Mouse (Mus musculus): Measurements from ENCODE around the gene Scand1.

- no peak for TF ChIP-seq EP300 (IDR thresholded peaks at IDR 0.05; ENCODE audit: low read depth)
- no peak for TF ChIP-seq CTCF (IDR thresholded peaks at IDR 0.05; ENCODE audit: low read depth)
Measured at GRCm38 (mm10) chr2:156348812-156349211, 36.3 kb upstream of the Scand1 start.
